Comparison of ENCODE assay signal across 19 mouse cellular contexts in the genomic region with DNA sequence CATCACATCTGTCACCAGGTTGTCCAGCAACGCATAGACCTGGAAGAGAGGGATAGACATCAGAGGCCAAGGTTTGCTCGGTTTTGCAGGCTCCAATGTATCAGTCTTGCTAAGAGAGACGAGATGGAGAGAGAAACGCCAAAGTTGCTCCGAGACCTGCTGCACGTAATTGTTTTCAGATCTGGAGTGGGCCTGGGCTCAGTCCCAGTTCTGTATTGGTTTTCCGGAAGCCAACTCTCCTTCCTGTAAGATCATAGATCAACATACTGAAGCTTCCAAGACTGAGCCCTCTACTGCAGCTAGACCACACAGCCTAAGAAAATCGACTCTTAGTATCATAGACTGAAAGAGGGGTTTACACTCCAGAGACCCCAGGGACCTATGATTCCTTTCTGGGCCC. TPM values are rescaled to one million over a fixed set of nuclear protein-coding genes. Genes with fewer than 3 reads are reported as not detected.
A peak's percentile ranks its signal among the peaks of the same experiment; 100 is the strongest.
DNase-seq lines count a peak whose midpoint lies in the region; ATAC-seq and TF ChIP-seq lines count a peak whose summit lies in the region.
"Had no signal": no experiment of that assay in that cellular context is flagged by ENCODE, and none has a peak within 500 bp of the region (broad histone marks: within the 10 kb centered on the region; RNA-seq: fewer than 3 reads in every experiment).

No protein-coding gene starts in this region.

- ATAC-seq in kidney, postnatal 0 days (replicated peaks; ENCODE audit: low FRiP score, low read depth), result no peak
- no peak for ATAC-seq in kidney, embryonic 15.5 days (replicated peaks; ENCODE audit: low FRiP score)
- ATAC-seq: activated CD4-positive, CD25-positive, alpha-beta regulatory T cell, adult 4 months; CD4-positive, CD25-positive, alpha-beta regulatory T cell, adult 4 months; Patski had no signal

- H3K36me3 ChIP-seq in kidney, postnatal 0 days (ENCODE audit: insufficient read depth, low read length), result no peaks in the 10 kb centered on the region
- no peaks in the 10 kb centered on the region for H3K36me3 ChIP-seq in kidney, embryonic 15.5 days
- H3K36me3 ChIP-seq: G1E had no signal

- H3K27me3 ChIP-seq in kidney, postnatal 0 days (ENCODE audit: insufficient read depth, low read length), result no peaks in the 10 kb centered on the region
- no peaks in the 10 kb centered on the region for H3K27me3 ChIP-seq in kidney, embryonic 15.5 days
- H3K27me3 ChIP-seq: Patski had no signal

- no peaks in the 10 kb centered on the region for H3K9me3 ChIP-seq in kidney, postnatal 0 days (replicated peaks; ENCODE audit: low read length)
- H3K9me3 ChIP-seq in kidney, embryonic 15.5 days (replicated peaks), result no peaks in the 10 kb centered on the region
- H3K9me3 ChIP-seq: G1E had no signal

- no peak overlapping the region for H3K27ac ChIP-seq in kidney, postnatal 0 days
- no peak overlapping the region for H3K27ac ChIP-seq in kidney, embryonic 15.5 days

- peak; percentile 22 for DNase-seq in kidney, postnatal 0 days (ENCODE audit: low spot score)
- peak; percentile 60 for DNase-seq in lung, postnatal 36 days
- no peak for DNase-seq in lung, postnatal 14 days
- DNase-seq: adrenal gland, adult 2 months; adrenal gland, adult 8-10 months; adrenal gland, postnatal 10 days; adrenal gland, postnatal 14 days; adrenal gland, postnatal 25 days; adrenal gland, postnatal 36 days; B cell, adult 2 months; cerebellum, adult 11 months; cerebellum, adult 11-12 months; cerebellum, adult 18-20 months had no signal

- no peak overlapping the region for H3K4me3 ChIP-seq in kidney, postnatal 0 days (replicated peaks; ENCODE audit: low read depth, low read length)
- H3K4me3 ChIP-seq in kidney, embryonic 15.5 days (replicated peaks), result no peak overlapping the region

- TF ChIP-seq CTCF in kidney, postnatal 0 days (IDR thresholded peaks at IDR 0.05; ENCODE audit: low read depth), result no peak

- no peak overlapping the region for H3K9ac ChIP-seq in kidney, postnatal 0 days (ENCODE audit: low read depth, low read length)
- no peak overlapping the region for H3K9ac ChIP-seq in kidney, embryonic 15.5 days

- 81% methylated on average over 8 of the region's 8 CpGs for WGBS in kidney, postnatal 0 days
- 91% methylated on average over 8 of the region's 8 CpGs for WGBS in kidney, embryonic 15.5 days

- peaks cover 8% of the 10 kb centered on the region; the same call in 1 of the 2 replicates for H3K4me1 ChIP-seq in kidney, postnatal 0 days (replicated peaks; ENCODE audit: insufficient read depth, low read length)
- peaks cover 44% of the 10 kb centered on the region for H3K4me1 ChIP-seq in kidney, embryonic 15.5 days

- no peak overlapping the region for H3K4me2 ChIP-seq in kidney, postnatal 0 days (ENCODE audit: low read length)
- H3K4me2 ChIP-seq in kidney, embryonic 15.5 days, result no peak overlapping the region

RNA-seq across cellular contexts. Expression of gene Epn3, which starts 1.7 kb away (rescaled TPM):
- 34.7 and 37.5 TPM in 2 replicates for polyA plus RNA-seq in kidney, postnatal 0 days (2015; fragmentation: Nextera tagmentation; extraction: Ambion mirVana)
- 16.5 and 18.4 TPM in 2 replicates for polyA plus RNA-seq in kidney, embryonic 15.5 days (2015; fragmentation: Nextera tagmentation; extraction: Ambion mirVana)
- polyA plus RNA-seq: activated CD4-positive, CD25-positive, alpha-beta regulatory T cell, adult 4 months; CD4-positive, CD25-positive, alpha-beta regulatory T cell, adult 4 months; G1E had no signal

RNA-seq across cellular contexts. Expression of gene Spata20, which starts 15.5 kb away (rescaled TPM):
- 0.40 TPM in 1 of 2 replicates, not detected in the other for polyA plus RNA-seq in kidney, postnatal 0 days (2015; fragmentation: Nextera tagmentation; extraction: Ambion mirVana)
- 0.05 and 0.19 TPM in 2 replicates for polyA plus RNA-seq in kidney, embryonic 15.5 days (2015; fragmentation: Nextera tagmentation; extraction: Ambion mirVana)
- polyA plus RNA-seq: activated CD4-positive, CD25-positive, alpha-beta regulatory T cell, adult 4 months; adrenal gland, adult 2 months; C2C12; CD4-positive, CD25-positive, alpha-beta regulatory T cell, adult 4 months; G1E had no signal

RNA-seq across cellular contexts. Expression of gene Mycbpap, which starts 20.1 kb away (rescaled TPM):
- polyA plus RNA-seq in kidney, postnatal 0 days (2015; fragmentation: Nextera tagmentation; extraction: Ambion mirVana), result 3.2 and 3.5 TPM in 2 replicates
- polyA plus RNA-seq in kidney, embryonic 15.5 days (2015; fragmentation: Nextera tagmentation; extraction: Ambion mirVana), result 3.6 and 4.4 TPM in 2 replicates
- polyA plus RNA-seq: activated CD4-positive, CD25-positive, alpha-beta regulatory T cell, adult 4 months; C2C12; CD4-positive, CD25-positive, alpha-beta regulatory T cell, adult 4 months; G1E had no signal

RNA-seq across cellular contexts. Expression of gene Cacna1g, which starts 27.5 kb away (rescaled TPM):
- 4.4 and 5.2 TPM in 2 replicates for polyA plus RNA-seq in kidney, postnatal 0 days (2015; fragmentation: Nextera tagmentation; extraction: Ambion mirVana)
- polyA plus RNA-seq in kidney, embryonic 15.5 days (2015; fragmentation: Nextera tagmentation; extraction: Ambion mirVana), result 8.5 and 9.9 TPM in 2 replicates
- polyA plus RNA-seq: activated CD4-positive, CD25-positive, alpha-beta regulatory T cell, adult 4 months; CD4-positive, CD25-positive, alpha-beta regulatory T cell, adult 4 months; G1E had no signal

RNA-seq across cellular contexts. Expression of gene Rsad1, which starts 47.6 kb away (rescaled TPM):
- polyA plus RNA-seq in kidney, postnatal 0 days (2015; fragmentation: Nextera tagmentation; extraction: Ambion mirVana), result 4.0 and 5.6 TPM in 2 replicates
- 4.0 and 5.6 TPM in 2 replicates for polyA plus RNA-seq in kidney, embryonic 15.5 days (2015; fragmentation: Nextera tagmentation; extraction: Ambion mirVana)
